Mouse (Mus musculus): ENCODE measurements around the gene Cd247.

DNA sequence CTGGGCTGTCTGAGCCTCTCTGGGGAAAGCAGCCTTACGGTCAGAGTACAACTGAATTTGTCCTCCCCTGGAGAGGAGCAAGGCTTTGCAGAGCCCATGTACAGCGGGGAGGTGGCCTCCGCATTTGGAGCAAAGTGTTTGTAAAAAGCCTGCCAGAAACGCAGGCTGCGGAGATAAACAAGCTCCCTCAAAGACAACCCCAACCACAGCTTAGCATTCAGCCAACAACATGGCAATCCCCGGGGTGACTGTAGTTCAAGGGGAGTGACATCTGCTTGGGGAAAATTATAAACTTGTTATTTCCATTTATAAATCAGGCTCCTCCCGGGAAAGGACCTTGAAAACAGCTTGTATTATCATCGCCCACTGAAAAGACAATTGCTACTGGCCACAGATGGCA, 49.1 kb downstream of the Cd247 start:
- TF ChIP-seq CTCF (conservative IDR thresholded peaks at IDR 0.05; ENCODE audit: low read length) (no peak), POU5F1 (IDR thresholded peaks at IDR 0.05; ENCODE audit: borderline replicate concordance, low read length) (no peak), NANOG (IDR thresholded peaks at IDR 0.05; ENCODE audit: borderline replicate concordance, low read length) (no peak)
